Mouse (Mus musculus) kidney, postnatal 0 days (tissue): ENCODE results near the gene Arhgap23. TPM values are rescaled to one million over a fixed set of nuclear protein-coding genes. Genes with fewer than 3 reads are reported as not detected.

ENCODE experiments used
- ATAC-seq: fragments of 200-750 bp; cut with Nextera tagmentation; replicated peaks from 2 replicates; pipeline ENCODE4 v1.8.0; 2017; ENCODE audit warnings: low read depth, moderate number of reproducible peaks, moderate TSS enrichment, moderate library complexity; ENCODE audit not compliant: low FRiP score
- DNase-seq: peaks from one replicate; pipeline ENCODE4 v3.0.0-alpha.2; 2016; ENCODE audit warnings: low spot score
- H3K27ac ChIP-seq: fragments of 300-500 bp; sonication (generic); 2 replicates; pipeline ENCODE4 v1.5.1; 2014; ENCODE audit warnings: mild to moderate bottlenecking
- H3K27me3 ChIP-seq: fragments of 300-500 bp; sonication (generic); 2 replicates; pipeline ENCODE4 v1.6.1; 2014; ENCODE audit warnings: low read length, mixed read lengths; ENCODE audit not compliant: insufficient read depth
- H3K36me3 ChIP-seq: fragments of 300-500 bp; sonication (generic); 2 replicates; pipeline ENCODE4 v1.6.1; 2014; ENCODE audit warnings: low read length, mixed read lengths; ENCODE audit not compliant: insufficient read depth
- H3K4me1 ChIP-seq: fragments of 300-500 bp; sonication (generic); replicated peaks from 2 replicates; pipeline ENCODE4 v1.6.1; 2014; ENCODE audit warnings: antibody characterized with exemption, low read length, mixed read lengths; ENCODE audit not compliant: insufficient read depth
- H3K4me2 ChIP-seq: fragments of 300-500 bp; sonication (generic); 2 replicates; pipeline ENCODE4 v1.6.1; 2014; ENCODE audit warnings: mild to moderate bottlenecking, low read length, moderate library complexity, mixed read lengths
- H3K4me3 ChIP-seq: fragments of 300-500 bp; sonication (generic); replicated peaks from 2 replicates; pipeline ENCODE4 v1.5.1; 2014; ENCODE audit warnings: low read depth, low read length
- H3K9ac ChIP-seq: fragments of 300-500 bp; sonication (generic); 2 replicates; pipeline ENCODE4 v1.6.1; 2014; ENCODE audit warnings: low read depth, low read length
- H3K9me3 ChIP-seq: fragments of 300-500 bp; sonication (generic); replicated peaks from 2 replicates; pipeline ENCODE4 v1.6.1; 2016; ENCODE audit warnings: low read length, inconsistent platforms, mixed read lengths
- CTCF ChIP-seq: IDR thresholded peaks from 2 replicates; pipeline ENCODE4 v1.5.1; 2016; ENCODE audit warnings: antibody characterized with exemption, low read depth, mild to moderate bottlenecking, moderate library complexity
- WGBS: fragments of 180-500 bp; shearing (Covaris S2); extraction: QIAGEN DNeasy Blood & Tissue Kit; methylation state at CpG from one replicate; pipeline ENCODE4 v1.1.7; 2014; 5-methylcytosine and 5-hydroxymethylcytosine counted together
- polyA plus RNA-seq: library from polyadenylated mRNA; unstranded; fragments of >200 nt; fragmentation: Nextera tagmentation; extraction: Ambion mirVana; gene quantifications from 2 replicates; pipeline ENCODE4 v1.2.1, GENCODE M21; 2015

Gene Arhgap23
- polyA plus RNA-seq, 1 experiment from 2014 or later, result 5.7 TPM

- TF ChIP-seq CTCF, result peak; percentile 98
- Histone ChIP-seq H3K4me3 (peak overlapping the region; percentile 33), H3K27ac (no peak overlapping the region), H3K27me3 (peaks cover 46% of the 10 kb centered on the region), H3K9me3 (no peaks in the 10 kb centered on the region), H3K4me1 (peaks cover 12% of the 10 kb centered on the region), H3K4me2 (peak overlapping the region; percentile 72), H3K9ac (no peak overlapping the region), H3K36me3 (no peaks in the 10 kb centered on the region)
- WGBS, result 7% methylated on average over 46 of the region's 46 CpGs
- peak; percentile 57 for ATAC-seq
- DNase-seq, result peak; percentile 90
These were observed 116.3 kb downstream of the Arhgap23 start for GRCm38 (mm10) chr11:97531381-97532260.

GRCm38 (mm10) chr11:97532354-97532753, 117.0 kb downstream of the Arhgap23 start:
- Histone ChIP-seq H3K9me3 (no peaks in the 10 kb centered on the region), H3K27me3 (peaks cover 46% of the 10 kb centered on the region), H3K36me3 (no peaks in the 10 kb centered on the region), H3K27ac (no peak overlapping the region), H3K9ac (no peak overlapping the region), H3K4me3 (0 out of 2 replicates have a peak overlapping the region, but pooled peaks have one; percentile 33), H3K4me2 (no peak overlapping the region), H3K4me1 (peaks cover 17% of the 10 kb centered on the region)
- WGBS, result 19% methylated on average over 8 of the region's 8 CpGs
- DNase-seq (no peak), ATAC-seq (no peak)
- TF ChIP-seq CTCF, result no peak

DNA sequence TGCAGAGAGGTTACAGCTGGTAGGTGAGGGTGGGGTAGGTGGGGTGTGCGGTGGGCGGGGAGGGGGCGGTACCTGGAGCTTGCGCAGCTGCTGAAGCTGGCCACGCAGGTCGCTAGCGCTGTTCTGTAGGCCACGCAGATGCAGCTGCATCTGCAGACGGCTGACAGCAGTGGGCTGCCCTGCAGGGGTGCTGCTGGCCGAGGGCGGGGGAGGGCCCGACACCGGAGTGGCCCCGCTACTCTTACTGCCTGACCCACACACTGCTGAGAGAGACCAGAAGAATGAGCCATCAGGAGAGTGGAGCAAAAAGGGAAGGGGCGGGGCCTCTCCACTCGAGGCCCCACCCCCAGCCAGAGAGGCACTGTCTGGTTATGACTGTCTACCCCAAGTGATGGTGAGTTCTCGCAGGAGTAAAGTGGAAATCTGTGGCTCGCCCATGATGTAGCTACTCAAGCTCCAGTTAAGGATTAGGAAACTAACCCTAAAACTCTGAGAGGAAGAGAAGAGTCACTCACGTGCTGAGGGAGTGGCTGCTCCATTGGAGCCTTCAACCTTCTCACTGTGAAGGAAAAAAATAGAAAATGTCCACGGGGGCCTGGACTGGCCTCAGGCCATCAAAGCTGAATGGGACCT, 117.7 kb downstream of the Arhgap23 start:
- WGBS, result 8% methylated on average over 19 of the region's 20 CpGs
- Histone ChIP-seq H3K36me3 (no peaks in the 10 kb centered on the region), H3K9me3 (no peaks in the 10 kb centered on the region), H3K4me1 (peaks cover 17% of the 10 kb centered on the region), H3K27ac (no peak overlapping the region), H3K4me3 (no peak overlapping the region), H3K9ac (no peak overlapping the region), H3K4me2 (peak overlapping the region; percentile 28; the same call in 1 of the 2 replicates), H3K27me3 (peaks cover 51% of the 10 kb centered on the region)
- no peak for TF ChIP-seq CTCF
- peak; percentile 29 for ATAC-seq
- DNase-seq, result no peak

GRCm38 (mm10) chr11:97533653-97534052, 118.3 kb downstream of the Arhgap23 start:
- H3K4me2 ChIP-seq, result no peak overlapping the region
- DNase-seq, result no peak
- H3K27me3 ChIP-seq, result peaks cover 51% of the 10 kb centered on the region
- H3K4me1 ChIP-seq, result peaks cover 17% of the 10 kb centered on the region
- no peaks in the 10 kb centered on the region for H3K9me3 ChIP-seq
- 0 out of 2 replicates have a peak, but pooled peaks have one; percentile 9 for ATAC-seq
- H3K4me3 ChIP-seq, result no peak overlapping the region
- WGBS, result 38% methylated on average over 7 of the region's 7 CpGs
- H3K36me3 ChIP-seq, result no peaks in the 10 kb centered on the region
- H3K27ac ChIP-seq, result no peak overlapping the region
- H3K9ac ChIP-seq, result no peak overlapping the region
- no peak for TF ChIP-seq CTCF

DNA sequence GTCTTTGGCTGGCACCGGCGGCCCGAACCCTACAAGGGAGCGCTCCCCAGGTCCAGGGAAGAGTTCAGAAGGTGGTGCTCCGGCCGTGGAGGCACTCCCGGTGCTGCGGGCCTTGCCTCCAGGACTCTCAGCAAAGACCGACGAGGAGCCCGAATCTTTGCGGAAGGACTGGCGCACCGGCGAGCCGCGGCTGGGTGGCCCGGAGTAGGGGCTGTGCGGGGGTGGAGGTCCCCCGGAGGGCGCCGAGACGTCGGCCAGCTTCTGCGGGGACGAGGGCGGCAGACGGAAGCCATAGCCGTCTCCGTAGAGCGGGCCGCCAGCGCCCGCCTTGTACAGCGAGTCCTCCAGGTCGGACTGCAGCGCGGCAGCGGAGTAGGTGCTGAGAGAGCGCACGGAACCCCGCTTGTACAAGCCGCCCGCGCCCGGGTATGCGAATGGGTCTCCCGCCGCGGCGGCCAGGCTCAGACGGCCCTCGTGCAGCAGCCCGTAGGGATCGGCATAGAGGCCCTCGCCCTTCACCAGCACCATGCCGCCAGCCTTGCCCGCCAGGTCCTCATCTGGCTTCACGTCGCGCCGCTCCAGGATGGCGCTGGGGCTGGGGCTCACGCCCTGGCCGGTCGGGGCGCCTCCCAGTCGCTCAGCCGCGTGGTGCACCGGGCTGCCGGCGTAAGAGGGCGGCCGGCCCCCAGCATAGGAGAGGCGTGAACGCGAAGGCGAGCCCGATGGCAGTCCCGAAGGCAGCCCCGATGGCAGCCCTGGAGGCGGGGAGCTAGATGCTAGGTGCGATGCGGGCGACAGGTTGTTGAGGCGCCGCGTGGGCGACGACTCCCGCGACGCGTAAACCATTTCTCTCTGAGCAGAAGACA, 119.3 kb downstream of the Arhgap23 start:
- ATAC-seq (no peak), DNase-seq (no peak)
- peaks cover 51% of the 10 kb centered on the region for H3K27me3 ChIP-seq
- H3K4me3 ChIP-seq, result peak overlapping the region; percentile 24
- H3K4me2 ChIP-seq, result peak overlapping the region; percentile 44
- TF ChIP-seq CTCF, result no peak
- H3K36me3 ChIP-seq, result no peaks in the 10 kb centered on the region
- WGBS, result 7% methylated on average over 91 of the region's 95 CpGs
- peaks cover 17% of the 10 kb centered on the region for H3K4me1 ChIP-seq
- H3K9ac ChIP-seq, result 0 out of 2 replicates have a peak overlapping the region, but pooled peaks have one; percentile 13
- no peaks in the 10 kb centered on the region for H3K9me3 ChIP-seq
- H3K27ac ChIP-seq, result no peak overlapping the region

DNA sequence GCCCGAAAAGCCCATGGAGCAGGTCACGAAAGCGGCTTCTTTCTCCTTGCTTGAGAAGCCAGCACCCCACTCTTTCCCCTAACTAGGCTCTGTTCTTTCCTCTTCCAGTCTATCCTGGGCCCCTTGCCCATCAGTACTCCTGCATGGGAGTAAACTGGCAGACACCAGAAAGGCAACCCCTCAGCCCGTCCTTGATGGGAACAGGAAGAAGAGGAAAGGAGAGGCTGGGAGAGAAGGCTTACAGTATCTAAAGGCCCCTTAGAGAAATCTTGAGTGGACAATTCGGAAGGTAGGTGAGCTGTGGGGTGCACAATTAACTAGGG, 119.9 kb downstream of the Arhgap23 start:
- Histone ChIP-seq H3K9me3 (no peaks in the 10 kb centered on the region), H3K27ac (no peak overlapping the region), H3K4me1 (peaks cover 17% of the 10 kb centered on the region), H3K9ac (no peak overlapping the region), H3K36me3 (no peaks in the 10 kb centered on the region), H3K4me2 (no peak overlapping the region), H3K27me3 (peaks cover 51% of the 10 kb centered on the region), H3K4me3 (no peak overlapping the region)
- 23% methylated on average over 5 of the region's 5 CpGs for WGBS
- no peak for ATAC-seq
- no peak for DNase-seq
- no peak for TF ChIP-seq CTCF
